Mouse (Mus musculus) heart, adult 2 months (tissue): ENCODE data around the gene Arhgap19.

Source experiments
- CTCF ChIP-seq: fragments of 200-600 bp; IDR thresholded peaks from 2 replicates; pipeline ENCODE4 v1.8.1; 2022; ENCODE audit warnings: antibody characterized with exemption, mild to moderate bottlenecking, moderate library complexity
- POLR2A ChIP-seq: fragments of 200-500 bp; IDR thresholded peaks from 2 replicates; pipeline ENCODE4 v1.6.1; 2011; ENCODE audit warnings: mild to moderate bottlenecking, low read depth, low read length, control low read depth; ENCODE audit not compliant: insufficient read depth

GRCm38 (mm10) chr19:41800451-41800850, 1.4 kb downstream of the Arhgap19 start:
- TF ChIP-seq CTCF (no peak), POLR2A (no peak)
